Mouse (Mus musculus) retina, embryonic 14.5 days (tissue): ENCODE results near the gene Cdc37.
"Not testable (repeated sequence)": the region's sequence is repeated elsewhere in the genome, so short reads cannot be mapped to it uniquely, and the experiment has no call there.

Experiments used
- DNase-seq: peaks from one replicate; pipeline ENCODE4 v3.0.0-alpha.2; 2015; ENCODE audit warnings: low spot score

Gene Cdc37

GRCm38 (mm10) chr9:21149654-21150419, at the start of gene Cdc37:
TSS of gene Cdc37 (minus strand) at chr9:21149982.
- peak; percentile 97 for DNase-seq

GRCm38 (mm10) chr9:21198960-21199359, 49.2 kb upstream of the Cdc37 start:
- DNase-seq = no peak

- DNase-seq = peak; percentile 75
Measured at GRCm38 (mm10) chr9:21197981-21198380, 48.2 kb upstream of the Cdc37 start.

GRCm38 (mm10) chr9:21196521-21197433, 47.0 kb upstream of the Cdc37 start:
- DNase-seq = peak; percentile 47

GRCm38 (mm10) chr9:21195736-21196505, 46.1 kb upstream of the Cdc37 start:
- not testable (repeated sequence) for DNase-seq

- DNase-seq = no peak
Measured at GRCm38 (mm10) chr9:21194787-21195493, 45.2 kb upstream of the Cdc37 start.

- DNase-seq = no peak
Measured at GRCm38 (mm10) chr9:21193786-21194185, 44.0 kb upstream of the Cdc37 start.

- no peak for DNase-seq
Measured at GRCm38 (mm10) chr9:21190670-21191069, 40.9 kb upstream of the Cdc37 start.

- peak; percentile 42 for DNase-seq
Measured at GRCm38 (mm10) chr9:21189905-21190304, 40.1 kb upstream of the Cdc37 start.

GRCm38 (mm10) chr9:21185436-21185835, 35.7 kb upstream of the Cdc37 start:
- DNase-seq = no peak

GRCm38 (mm10) chr9:21184733-21185132, 35.0 kb upstream of the Cdc37 start:
- no peak for DNase-seq

- DNase-seq = no peak
Measured at GRCm38 (mm10) chr9:21183905-21184413, 34.2 kb upstream of the Cdc37 start.

GRCm38 (mm10) chr9:21183421-21183820, 33.6 kb upstream of the Cdc37 start:
- DNase-seq = no peak

- peak; percentile 43 for DNase-seq
Measured at GRCm38 (mm10) chr9:21181421-21182220, 31.8 kb upstream of the Cdc37 start.

- DNase-seq = no peak
Measured at GRCm38 (mm10) chr9:21180841-21181240, 31.1 kb upstream of the Cdc37 start.

GRCm38 (mm10) chr9:21180402-21180801, 30.6 kb upstream of the Cdc37 start:
- no peak for DNase-seq

- DNase-seq = no peak
Measured at GRCm38 (mm10) chr9:21172364-21172763, 22.6 kb upstream of the Cdc37 start.

GRCm38 (mm10) chr9:21169157-21169556, 19.4 kb upstream of the Cdc37 start:
- no peak for DNase-seq

GRCm38 (mm10) chr9:21168161-21169123, 18.7 kb upstream of the Cdc37 start:
- DNase-seq = peak; percentile 87
